Mouse (Mus musculus) Patski (cell line): ENCODE data around the gene Setd5. TPM values are rescaled to one million over a fixed set of nuclear protein-coding genes. Genes with fewer than 3 reads are reported as not detected.

Experiments used
- ATAC-seq: fragments of 100-300 bp; one replicate; pipeline ENCODE4 v1.8.0; 2021
- CTCF ChIA-PET: fragments of 350-600 bp; sonication (Branson Sonifier 250); formaldehyde crosslinking; loops from one replicate; lab custom pipeline; 2022; ENCODE audit warnings: inconsistent platforms; lab: Charles Lee
- POLR2A ChIA-PET: fragments of 350-600 bp; sonication (Branson Sonifier 250); formaldehyde crosslinking; loops from one replicate; lab custom pipeline; 2022; ENCODE audit warnings: antibody characterized with exemption, inconsistent platforms; lab: Charles Lee
- DNase-seq: peaks from one replicate; pipeline ENCODE4 v3.0.0-alpha.2; 2011; ENCODE audit warnings: low read depth, low spot score
- H3K27me3 ChIP-seq: fragments of 371-371 bp; one replicate; pipeline ENCODE4 v1.5.1; 2021
- CTCF ChIP-seq: fragments of 100-300 bp; IDR thresholded peaks from one replicate; pipeline ENCODE4 v1.5.1; 2021
- in situ Hi-C: fragments of 300-500 bp; cut with MboI; formaldehyde crosslinking; loops from 3 replicates; pipeline ENCODE4 v1.11.1; 2018; ENCODE audit warnings: low pct_unique_long_range_greater_than_20kb, mixed read lengths
- polyA plus RNA-seq: library from polyadenylated mRNA; unstranded; gene quantifications from one replicate; pipeline ENCODE4 v1.2.3, GENCODE M21; 2021

Gene Setd5
- polyA plus RNA-seq, 1 experiment from 2014 or later = 60.3 TPM

DNA sequence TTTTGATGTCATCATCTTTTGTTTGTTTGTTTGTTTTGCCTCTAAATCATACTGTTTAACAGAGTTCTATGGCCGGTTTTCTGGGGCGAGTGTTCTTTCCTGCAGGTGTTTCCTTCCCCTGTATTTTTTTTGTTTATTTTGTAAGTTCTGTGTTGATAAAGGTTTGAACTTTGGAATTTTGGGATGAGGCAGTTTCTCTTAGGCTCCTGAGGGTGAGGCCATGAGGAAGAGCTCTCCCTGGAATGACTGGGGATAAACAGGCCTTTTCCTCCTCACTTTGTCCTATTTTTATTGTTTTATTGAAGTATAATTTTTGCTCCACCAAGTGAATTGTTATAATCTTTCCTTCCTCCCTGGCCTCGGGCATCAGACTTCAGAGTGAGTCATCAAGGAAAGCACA is 24.2 kb upstream of the Setd5 start:
- CTCF ChIA-PET = no interaction called here
- in situ Hi-C loops = no loop called here
- TF ChIP-seq CTCF = no peak
- POLR2A ChIA-PET = no interaction called here
- ATAC-seq (no peak), DNase-seq (no peak)
- H3K27me3 ChIP-seq = no peaks in the 10 kb centered on the region

DNA sequence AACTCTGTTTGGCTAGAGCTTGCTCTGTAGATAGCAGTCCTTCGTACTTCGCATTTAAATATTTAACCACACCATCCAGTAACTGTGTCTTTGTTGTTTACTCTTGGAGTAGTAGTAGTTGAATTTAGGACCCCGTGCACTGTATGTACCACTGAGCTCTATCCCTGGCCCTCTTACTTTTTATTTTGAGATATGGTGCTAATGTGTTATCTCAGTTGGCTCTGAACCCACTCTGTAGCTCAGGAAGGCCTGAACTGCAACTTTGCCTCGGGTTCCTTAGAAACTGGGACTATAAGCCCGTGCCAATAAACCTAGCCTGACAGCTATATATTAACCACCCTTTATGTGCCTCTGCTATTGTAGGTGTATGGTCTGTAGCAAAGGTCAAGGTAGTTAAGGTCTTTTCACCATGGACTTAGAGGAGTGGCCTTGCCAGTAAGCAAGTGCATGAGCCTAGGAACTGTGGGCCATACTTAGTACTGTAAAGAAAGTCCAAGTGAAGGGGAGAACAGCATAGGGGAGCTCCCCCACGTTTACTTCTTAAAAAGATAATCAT is 22.5 kb upstream of the Setd5 start:
- no peak for ATAC-seq
- CTCF ChIA-PET = interaction anchor here (1.1 kb wide), 1 partner anchor 16 kb away, joined by 4 read pairs; no protein-coding TSS in a partner anchor
- no peak for DNase-seq
- in situ Hi-C loops = no loop called here
- no peaks in the 10 kb centered on the region for H3K27me3 ChIP-seq
- no peak for TF ChIP-seq CTCF
- POLR2A ChIA-PET = no interaction called here

DNA sequence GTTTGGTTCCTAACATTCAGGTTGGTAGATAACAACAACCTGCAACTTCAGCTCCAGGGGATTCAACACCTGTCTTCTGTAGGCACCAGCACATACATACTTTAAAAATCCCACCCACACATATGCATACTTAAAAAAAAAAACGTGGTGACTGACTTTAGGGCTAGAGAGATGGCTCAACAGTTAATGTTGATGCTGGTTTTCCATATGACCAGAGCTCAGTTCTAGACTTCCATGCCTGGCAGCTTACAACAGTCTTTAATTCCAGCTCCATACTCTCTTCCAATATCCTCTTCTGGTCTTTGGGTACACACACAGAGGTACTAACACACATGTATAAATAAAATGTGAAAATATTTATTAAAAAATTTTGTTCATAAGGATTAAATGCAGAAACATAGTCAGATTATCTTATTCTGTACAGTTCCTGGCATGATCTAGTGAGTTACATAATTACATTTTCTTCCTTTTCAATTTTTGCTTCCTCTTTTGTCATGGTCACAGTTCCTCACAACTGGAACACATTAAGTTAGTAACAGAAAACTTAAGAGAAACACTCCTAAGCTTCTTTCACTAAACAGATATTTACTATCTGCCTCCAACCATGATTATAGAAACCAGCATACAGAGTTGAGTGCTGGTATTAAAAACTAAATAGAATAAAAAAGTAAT is 16.1 kb upstream of the Setd5 start:
- no peak for TF ChIP-seq CTCF
- CTCF ChIA-PET = interaction anchor here (0.6 to 1.6 kb wide), 4 partner anchors 24 to 94 kb away, joined by 3 to 5 read pairs (median 3); no protein-coding TSS in a partner anchor
- in situ Hi-C loops = no loop called here
- DNase-seq (no peak), ATAC-seq (no peak)
- POLR2A ChIA-PET = interaction anchor here (1.2 kb wide), 1 partner anchor 14 kb away, joined by 6 read pairs; no protein-coding TSS in a partner anchor
- no peaks in the 10 kb centered on the region for H3K27me3 ChIP-seq

DNA sequence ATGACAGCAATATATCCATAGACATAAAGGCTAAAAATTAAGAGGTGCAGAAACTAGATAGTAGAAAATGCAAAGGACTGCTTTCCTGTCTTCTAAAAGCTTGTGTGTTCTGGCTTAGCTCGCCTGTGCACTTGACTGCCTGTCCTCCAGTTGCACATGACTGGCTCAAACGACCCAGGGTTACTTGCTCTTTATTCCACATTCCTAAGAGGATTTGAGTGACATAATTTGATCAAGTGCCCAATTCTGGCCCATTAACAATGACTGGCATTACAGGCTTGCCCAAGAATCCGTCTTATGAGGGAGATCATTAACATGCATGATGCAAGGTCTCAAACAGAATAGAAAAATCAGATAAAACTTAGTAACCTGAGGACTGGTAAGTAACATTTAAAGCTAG is 14.9 kb upstream of the Setd5 start:
- no peaks in the 10 kb centered on the region for H3K27me3 ChIP-seq
- ChIA-PET POLR2A (interaction anchor here (1.3 kb wide), 1 partner anchor 13 kb away, joined by 4 read pairs; no protein-coding TSS in a partner anchor), CTCF (interaction anchor here (1.0 to 2.0 kb wide), 3 partner anchors 12 to 34 kb away, joined by 3 to 7 read pairs (median 5); no protein-coding TSS in a partner anchor)
- TF ChIP-seq CTCF = no peak
- DNase-seq (peak; percentile 95), ATAC-seq (peak; percentile 88)
- in situ Hi-C loops = no loop called here

DNA sequence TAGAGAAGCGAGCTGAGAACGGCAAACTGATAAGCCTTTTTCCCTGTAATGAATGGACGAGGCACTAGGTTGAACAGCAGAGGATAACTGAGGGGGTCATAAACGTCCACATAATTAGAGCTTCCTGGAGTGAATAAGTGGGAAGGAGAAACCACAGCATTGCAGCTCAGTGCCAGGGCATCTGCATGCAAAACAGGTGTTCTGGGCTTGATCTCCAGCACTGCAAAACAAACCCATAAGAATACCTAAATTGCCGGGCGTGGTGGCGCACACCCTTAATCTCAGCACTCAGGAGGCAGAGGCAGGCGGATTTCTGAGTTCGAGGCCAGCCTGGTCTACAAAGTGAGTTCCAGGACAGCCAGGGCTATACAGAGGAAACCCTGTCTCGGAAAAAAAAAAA is 13.8 kb upstream of the Setd5 start:
- in situ Hi-C loops = no loop called here
- ATAC-seq = no peak

DNA sequence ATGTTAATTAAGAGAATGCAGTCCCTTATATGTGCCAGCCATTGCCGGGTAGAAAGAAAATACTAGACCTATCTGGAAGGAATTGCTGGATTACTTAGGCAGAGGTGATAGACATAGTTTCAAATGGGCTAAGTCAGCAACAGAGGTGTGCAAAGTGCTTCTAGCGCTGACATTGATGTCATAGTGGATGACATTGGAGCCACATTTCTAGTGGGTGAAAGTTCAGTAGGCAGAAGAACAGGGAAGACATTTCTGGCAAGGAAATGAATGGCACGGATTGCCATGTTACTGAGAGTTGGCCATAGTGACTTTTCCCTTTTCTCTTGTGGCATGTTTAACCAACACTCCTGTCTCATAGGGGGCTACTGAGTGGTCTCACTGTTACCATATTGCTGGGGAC is 12.0 kb upstream of the Setd5 start:
- H3K27me3 ChIP-seq = no peaks in the 10 kb centered on the region
- in situ Hi-C loops = no loop called here
- DNase-seq (no peak), ATAC-seq (no peak)
- no peak for TF ChIP-seq CTCF
- ChIA-PET CTCF (no interaction called here), POLR2A (interaction anchor here (1.1 kb wide), 1 partner anchor 21 kb away, joined by 3 read pairs; no protein-coding TSS in a partner anchor)

More for the DNA sequence above, 13.8 kb upstream of the Setd5 start:
- no peak for DNase-seq
- CTCF ChIA-PET = interaction anchor here (1.4 to 2.0 kb wide), 2 partner anchors 12 to 25 kb away, joined by 4 to 7 read pairs; no protein-coding TSS in a partner anchor
- TF ChIP-seq CTCF = no peak
- no peaks in the 10 kb centered on the region for H3K27me3 ChIP-seq
- POLR2A ChIA-PET = interaction anchor here (1.3 kb wide), 1 partner anchor 12 kb away, joined by 4 read pairs; no protein-coding TSS in a partner anchor

DNA sequence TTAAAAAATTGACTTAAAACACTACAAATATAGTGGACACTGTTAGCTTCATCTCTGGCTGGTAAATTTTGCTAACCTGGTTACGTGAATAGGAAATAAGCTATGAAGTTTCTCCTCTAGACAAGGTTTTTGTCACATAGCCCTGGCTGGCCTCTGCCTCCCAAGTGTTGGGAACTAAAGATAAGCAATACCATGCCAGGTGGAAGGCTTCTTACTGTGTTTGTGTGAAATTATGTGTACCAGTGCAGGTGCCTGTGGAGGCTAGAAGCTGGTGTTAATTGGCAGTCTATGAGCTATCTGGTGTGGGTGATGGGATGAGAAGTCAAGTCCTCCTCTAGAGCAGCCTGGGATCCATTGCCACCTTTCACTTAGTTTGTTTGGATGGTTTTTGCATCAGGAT is 8.0 kb upstream of the Setd5 start:
- POLR2A ChIA-PET = interaction anchor here (1.0 kb wide), 1 partner anchor 23 kb away, joined by 3 read pairs; no protein-coding TSS in a partner anchor
- CTCF ChIA-PET = interaction anchor here (1.4 kb wide), 1 partner anchor 44 kb away, joined by 3 read pairs; no protein-coding TSS in a partner anchor
- in situ Hi-C loops = no loop called here
- no peak for DNase-seq
- no peak for TF ChIP-seq CTCF
- no peak for ATAC-seq
- no peaks in the 10 kb centered on the region for H3K27me3 ChIP-seq

DNA sequence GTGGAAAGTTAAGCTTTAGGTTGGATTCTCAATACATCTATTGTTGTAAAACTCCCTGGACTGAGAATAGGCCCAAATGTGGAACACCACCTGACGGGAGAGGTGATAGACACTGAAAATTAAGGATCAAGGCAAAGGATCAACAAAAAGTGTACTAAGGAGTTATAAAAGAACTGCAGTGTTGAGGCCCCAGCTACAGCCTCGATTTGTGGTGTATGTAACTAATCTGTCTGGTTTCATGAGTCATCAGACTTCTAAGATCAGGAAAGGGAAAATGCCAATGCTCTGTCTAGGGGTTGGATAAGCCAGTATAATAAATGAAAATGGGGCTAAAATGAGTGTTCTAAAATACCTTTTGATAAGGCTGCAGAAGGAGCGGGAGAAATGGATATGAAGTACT is 1.9 kb upstream of the Setd5 start:
- CTCF ChIA-PET = interaction anchor here (0.8 to 1.3 kb wide), 4 partner anchors 9 to 37 kb away, joined by 3 to 7 read pairs (median 6); no protein-coding TSS in a partner anchor
- TF ChIP-seq CTCF = no peak
- POLR2A ChIA-PET = interaction anchor here (1.0 to 3.2 kb wide), 3 partner anchors 12 to 28 kb away, joined by 3 to 19 read pairs (median 4); partner anchors contain the start of gene Thumpd3
- ATAC-seq (no peak), DNase-seq (no peak)
- in situ Hi-C loops = loop anchor here (25.0 kb wide), 1 partner anchor 813 kb away; the partner anchor contains the start of gene Lmcd1
- H3K27me3 ChIP-seq = no peaks in the 10 kb centered on the region

DNA sequence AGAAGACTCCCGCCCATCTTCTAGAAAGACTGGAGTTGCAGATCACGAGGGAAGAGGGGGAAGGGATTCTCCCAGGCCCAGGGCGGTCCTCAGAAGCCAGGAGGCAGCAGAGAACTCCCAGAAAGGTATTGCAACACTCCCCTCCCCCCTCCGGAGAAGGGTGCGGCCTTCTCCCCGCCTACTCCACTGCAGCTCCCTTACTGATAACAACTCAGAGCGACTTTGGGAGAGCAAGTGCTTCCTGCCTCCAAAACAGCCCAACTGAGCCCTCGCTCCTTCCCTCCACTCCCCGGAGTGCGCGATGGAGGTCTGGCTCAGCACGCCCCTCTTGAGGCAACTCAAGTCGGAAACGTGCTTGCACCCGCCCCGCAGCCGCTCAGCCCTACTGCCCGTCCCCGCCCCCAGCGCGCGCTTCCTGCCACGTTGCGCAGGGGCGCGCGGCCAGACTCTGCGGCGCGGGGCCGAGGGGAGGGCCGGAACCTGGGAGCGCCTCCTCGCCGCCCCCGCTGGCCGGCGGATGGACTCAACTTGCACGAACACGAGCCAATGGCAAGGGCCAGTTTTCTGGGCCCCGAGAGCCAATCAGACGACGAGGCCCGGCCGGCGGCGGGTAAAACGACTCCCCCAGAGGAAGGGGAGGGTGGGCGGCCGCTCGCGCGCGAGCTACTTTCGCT is 1.0 kb upstream of the Setd5 start:
- in situ Hi-C loops = loop anchor here (25.0 kb wide), 1 partner anchor 814 kb away; the partner anchor contains the start of gene Lmcd1
- TF ChIP-seq CTCF = no peak
- peak; percentile 80 for DNase-seq
- H3K27me3 ChIP-seq = no peaks in the 10 kb centered on the region
- ATAC-seq = peak; percentile 76
- ChIA-PET POLR2A (interaction anchor here (0.8 to 3.2 kb wide), 2 partner anchors 29 to 185 kb away, joined by 3 to 19 read pairs; partner anchors contain the start of gene Thumpd3), CTCF (no interaction called here)

DNA sequence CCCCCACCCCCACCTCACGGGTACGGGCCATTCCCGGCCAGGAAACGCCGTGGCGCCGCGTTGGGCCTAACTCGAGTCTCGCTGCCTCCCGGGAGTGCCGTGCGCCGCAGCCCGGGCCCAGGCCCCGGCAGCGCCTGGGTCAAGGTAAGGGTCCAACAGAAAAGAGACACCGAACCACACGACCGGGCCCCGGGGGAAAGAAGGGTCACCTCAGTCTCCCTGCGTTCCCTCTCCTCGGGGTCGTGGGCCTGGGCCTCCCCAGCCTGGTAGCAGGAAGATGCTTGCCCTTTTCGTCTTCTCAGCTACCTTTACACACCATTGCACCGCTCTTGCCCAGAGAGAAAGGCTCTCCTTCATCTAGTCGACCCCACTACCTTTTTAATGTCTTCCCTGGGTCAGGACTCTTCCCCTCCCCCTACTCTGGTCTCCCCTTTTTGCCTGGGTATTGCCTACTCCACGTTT is 435 bp downstream of the Setd5 start:
- no peaks in the 10 kb centered on the region for H3K27me3 ChIP-seq
- ChIA-PET CTCF (no interaction called here), POLR2A (interaction anchor here (0.8 kb wide), 1 partner anchor 30 kb away, joined by 3 read pairs; no protein-coding TSS in a partner anchor)
- ATAC-seq (no peak), DNase-seq (no peak)
- in situ Hi-C loops = loop anchor here (25.0 kb wide), 1 partner anchor 815 kb away; the partner anchor contains the start of gene Lmcd1
- TF ChIP-seq CTCF = no peak
